ENCODE assay signal across 22 mouse cellular contexts in genomic region chr3:68388023-68388422, GRCm38 (mm10).
DNase-seq lines count a peak whose midpoint lies in the region; ATAC-seq and TF ChIP-seq lines count a peak whose summit lies in the region.
"Had no signal": no experiment of that assay in that cellular context is flagged by ENCODE, and none has a peak within 500 bp of the region (broad histone marks: within the 10 kb centered on the region; RNA-seq: fewer than 3 reads in every experiment).

No protein-coding gene starts in this region.

- no peaks in the 10 kb centered on the region for H3K27me3 ChIP-seq in lung, postnatal 0 days (replicated peaks; ENCODE audit: insufficient read depth, low read length)
- H3K27me3 ChIP-seq: CH12.LX had no signal

- H3K4me2 ChIP-seq in lung, postnatal 0 days (replicated peaks; ENCODE audit: low read depth, low read length) = no peak overlapping the region

- no peaks in the 10 kb centered on the region for H3K4me1 ChIP-seq in lung, postnatal 0 days (ENCODE audit: insufficient read depth, low read depth, low read length)

- H3K9ac ChIP-seq in lung, postnatal 0 days (replicated peaks; ENCODE audit: low read depth) = no peak overlapping the region

- H3K9me3 ChIP-seq in lung, postnatal 0 days (ENCODE audit: low read length) = no peaks in the 10 kb centered on the region

- TF ChIP-seq EP300 in lung, postnatal 0 days (IDR thresholded peaks at IDR 0.05) = no peak

- H3K27ac ChIP-seq in lung, postnatal 0 days (ENCODE audit: low read length) = no peak overlapping the region

- DNase-seq in cerebellum, postnatal 10 days = peak; percentile 51 to 54
- no peak for DNase-seq in cerebellum, postnatal 36 days
- DNase-seq in cerebellum, postnatal 14 days = peak; percentile 42 to 46
- DNase-seq in cerebellum, adult 9-10 months = no peak
- DNase-seq in frontal cortex, adult 2 months (ENCODE audit: extremely low spot score in 1 of 2, low spot score in 1 of 2) = no peak
- peak; percentile 2 for DNase-seq in lung, postnatal 10 days
- DNase-seq in lung, postnatal 0 days (ENCODE audit: low spot score) = no peak
- DNase-seq: adrenal gland, adult 2 months; adrenal gland, adult 8-10 months; adrenal gland, postnatal 10 days; adrenal gland, postnatal 14 days; adrenal gland, postnatal 25 days; adrenal gland, postnatal 36 days; B cell, adult 2 months; cerebellum, adult 11 months; cerebellum, adult 11-12 months had no signal

- 92% methylated on average over 3 of the region's 3 CpGs for WGBS in lung, postnatal 0 days

- no peaks in the 10 kb centered on the region for H3K36me3 ChIP-seq in lung, postnatal 0 days (ENCODE audit: insufficient read depth, low read length)
- H3K36me3 ChIP-seq: G1E had no signal

- no peak overlapping the region for H3K4me3 ChIP-seq in lung, postnatal 0 days (ENCODE audit: low read depth, low read length)

- ATAC-seq in frontal cortex, adult (ENCODE audit: low TSS enrichment) = peak; percentile 50
- no peak for ATAC-seq in lung, postnatal 0 days
- ATAC-seq: activated CD4-positive, CD25-positive, alpha-beta regulatory T cell, adult 4 months; CD4-positive, CD25-positive, alpha-beta regulatory T cell, adult 4 months; Patski had no signal

- no peak for TF ChIP-seq CTCF in lung, postnatal 0 days (IDR thresholded peaks at IDR 0.05)

Comparison
In these comparisons a context has a peak if more than half of its experiments do, and no peak if none do; other contexts are left out.
1. DNase-seq: peak in cerebellum, postnatal 10 days (2 of 2), cerebellum, postnatal 14 days (2 of 2) and lung, postnatal 10 days (single experiment); none in cerebellum, postnatal 36 days (0 of 2), cerebellum, adult 9-10 months (single experiment), frontal cortex, adult 2 months (0 of 2) and lung, postnatal 0 days (single experiment).